Mouse (Mus musculus): ENCODE measurements at regions not wholly inside any gene's neighbourhood (a gene's known extent, or its start where the extent isn't known, plus 50 kb on each side); places are given as distances from the start of the nearest gene placed in this dataset.
A peak's percentile ranks its signal among the peaks of the same experiment; 100 is the strongest.

- H3K27me3 ChIP-seq (replicated peaks; ENCODE audit: control insufficient read depth, insufficient read depth, low read length): no peaks in the 10 kb centered on the region
- H3K4me1 ChIP-seq (replicated peaks; ENCODE audit: control insufficient read depth, insufficient read depth, low read length): peaks cover 6% of the 10 kb centered on the region; the same call in 1 of the 2 replicates
- no peaks in the 10 kb centered on the region for H3K36me3 ChIP-seq (ENCODE audit: control insufficient read depth, insufficient read depth, low read length)
- no peaks in the 10 kb centered on the region for H3K9me3 ChIP-seq (ENCODE audit: control insufficient read depth, low read length)
- H3K27ac ChIP-seq (ENCODE audit: low read depth): no peak overlapping the region
- WGBS: 69% methylated on average over 6 of the region's 6 CpGs
- no peak overlapping the region for H3K4me2 ChIP-seq (ENCODE audit: low read length)
- no peak overlapping the region for H3K9ac ChIP-seq (ENCODE audit: low read length)
- ATAC-seq (replicated peaks; ENCODE audit: low FRiP score, low TSS enrichment, low read depth): no peak
- H3K4me3 ChIP-seq (ENCODE audit: low read depth, low read length): no peak overlapping the region
- DNase-seq (ENCODE audit: low spot score): no peak
Measured at GRCm38 (mm10) chr12:54288041-54288502, 84.4 kb upstream of the Egln3 start.

- Histone ChIP-seq H3K36me3 (ENCODE audit: control insufficient read depth, insufficient read depth, low read length) (no peaks in the 10 kb centered on the region), H3K27ac (ENCODE audit: low read depth) (no peak overlapping the region; the same call in 1 of the 2 replicates), H3K4me3 (ENCODE audit: low read depth, low read length) (no peak overlapping the region), H3K9me3 (ENCODE audit: control insufficient read depth, low read length) (no peaks in the 10 kb centered on the region), H3K4me1 (replicated peaks; ENCODE audit: control insufficient read depth, insufficient read depth, low read length) (peaks cover 6% of the 10 kb centered on the region; the same call in 1 of the 2 replicates), H3K9ac (ENCODE audit: low read length) (no peak overlapping the region), H3K4me2 (ENCODE audit: low read length) (no peak overlapping the region), H3K27me3 (replicated peaks; ENCODE audit: control insufficient read depth, insufficient read depth, low read length) (no peaks in the 10 kb centered on the region)
- DNase-seq (ENCODE audit: low spot score): no peak
- ATAC-seq (replicated peaks; ENCODE audit: low FRiP score, low TSS enrichment, low read depth): no peak
- WGBS: 65% methylated on average over 16 of the region's 16 CpGs
Measured at GRCm38 (mm10) chr12:54286911-54287819, 83.5 kb upstream of the Egln3 start.

GRCm38 (mm10) chr12:54283646-54284045 is 80.0 kb upstream of the Egln3 start:
- 33% methylated on average over 4 of the region's 4 CpGs for WGBS
- Histone ChIP-seq H3K4me1 (replicated peaks; ENCODE audit: control insufficient read depth, insufficient read depth, low read length) (peaks cover 6% of the 10 kb centered on the region; the same call in 1 of the 2 replicates), H3K4me2 (ENCODE audit: low read length) (no peak overlapping the region), H3K27ac (ENCODE audit: low read depth) (no peak overlapping the region), H3K9ac (ENCODE audit: low read length) (no peak overlapping the region), H3K9me3 (ENCODE audit: control insufficient read depth, low read length) (no peaks in the 10 kb centered on the region), H3K4me3 (ENCODE audit: low read depth, low read length) (no peak overlapping the region), H3K27me3 (replicated peaks; ENCODE audit: control insufficient read depth, insufficient read depth, low read length) (no peaks in the 10 kb centered on the region), H3K36me3 (ENCODE audit: control insufficient read depth, insufficient read depth, low read length) (no peaks in the 10 kb centered on the region)
- no peak for ATAC-seq (replicated peaks; ENCODE audit: low FRiP score, low TSS enrichment, low read depth)
- no peak for DNase-seq (ENCODE audit: low spot score)

GRCm38 (mm10) chr12:54283011-54283410 is 79.4 kb upstream of the Egln3 start:
- ATAC-seq (replicated peaks; ENCODE audit: low FRiP score, low TSS enrichment, low read depth) (no peak), DNase-seq (ENCODE audit: low spot score) (no peak)
- no peak overlapping the region for H3K4me2 ChIP-seq (ENCODE audit: low read length)
- no peak overlapping the region for H3K9ac ChIP-seq (ENCODE audit: low read length)
- H3K27ac ChIP-seq (ENCODE audit: low read depth): no peak overlapping the region
- no peaks in the 10 kb centered on the region for H3K9me3 ChIP-seq (ENCODE audit: control insufficient read depth, low read length)
- no peaks in the 10 kb centered on the region for H3K27me3 ChIP-seq (replicated peaks; ENCODE audit: control insufficient read depth, insufficient read depth, low read length)
- H3K4me3 ChIP-seq (ENCODE audit: low read depth, low read length): no peak overlapping the region
- 91% methylated on average over 1 of the region's 1 CpGs for WGBS
- H3K4me1 ChIP-seq (replicated peaks; ENCODE audit: control insufficient read depth, insufficient read depth, low read length): peaks cover 6% of the 10 kb centered on the region; the same call in 1 of the 2 replicates
- H3K36me3 ChIP-seq (ENCODE audit: control insufficient read depth, insufficient read depth, low read length): no peaks in the 10 kb centered on the region

- 50% methylated on average over 4 of the region's 4 CpGs for WGBS
- Histone ChIP-seq H3K36me3 (ENCODE audit: control insufficient read depth, insufficient read depth, low read length) (no peaks in the 10 kb centered on the region), H3K4me3 (ENCODE audit: low read depth, low read length) (no peak overlapping the region), H3K9ac (ENCODE audit: low read length) (no peak overlapping the region), H3K4me2 (ENCODE audit: low read length) (no peak overlapping the region), H3K27me3 (replicated peaks; ENCODE audit: control insufficient read depth, insufficient read depth, low read length) (no peaks in the 10 kb centered on the region), H3K4me1 (replicated peaks; ENCODE audit: control insufficient read depth, insufficient read depth, low read length) (peaks cover 4% of the 10 kb centered on the region; the same call in 1 of the 2 replicates), H3K9me3 (ENCODE audit: control insufficient read depth, low read length) (no peaks in the 10 kb centered on the region), H3K27ac (ENCODE audit: low read depth) (no peak overlapping the region)
- ATAC-seq (replicated peaks; ENCODE audit: low FRiP score, low TSS enrichment, low read depth) (no peak), DNase-seq (ENCODE audit: low spot score) (no peak)
Measured at GRCm38 (mm10) chr12:54282281-54282921, 78.7 kb upstream of the Egln3 start.

GRCm38 (mm10) chr12:54280457-54280856 is 76.8 kb upstream of the Egln3 start:
- no peaks in the 10 kb centered on the region for H3K27me3 ChIP-seq (replicated peaks; ENCODE audit: control insufficient read depth, insufficient read depth, low read length)
- H3K27ac ChIP-seq (ENCODE audit: low read depth): no peak overlapping the region
- H3K36me3 ChIP-seq (ENCODE audit: control insufficient read depth, insufficient read depth, low read length): no peaks in the 10 kb centered on the region
- 68% methylated on average over 4 of the region's 4 CpGs for whole genome bisulfite sequencing
- H3K9ac ChIP-seq (ENCODE audit: low read length): no peak overlapping the region
- H3K4me3 ChIP-seq (ENCODE audit: low read depth, low read length): no peak overlapping the region
- ATAC-seq (replicated peaks; ENCODE audit: low FRiP score, low TSS enrichment, low read depth) (no peak), DNase-seq (ENCODE audit: low spot score) (no peak)
- no peaks in the 10 kb centered on the region for H3K9me3 ChIP-seq (ENCODE audit: control insufficient read depth, low read length)
- no peaks in the 10 kb centered on the region for H3K4me1 ChIP-seq (replicated peaks; ENCODE audit: control insufficient read depth, insufficient read depth, low read length)
- H3K4me2 ChIP-seq (ENCODE audit: low read length): no peak overlapping the region

- H3K27ac ChIP-seq (ENCODE audit: low read depth): no peak overlapping the region
- no peak overlapping the region for H3K4me2 ChIP-seq (ENCODE audit: low read length)
- 87% methylated on average over 3 of the region's 3 CpGs for WGBS
- H3K4me3 ChIP-seq (ENCODE audit: low read depth, low read length): no peak overlapping the region
- no peak overlapping the region for H3K9ac ChIP-seq (ENCODE audit: low read length)
- H3K36me3 ChIP-seq (ENCODE audit: control insufficient read depth, insufficient read depth, low read length): no peaks in the 10 kb centered on the region
- no peaks in the 10 kb centered on the region for H3K4me1 ChIP-seq (replicated peaks; ENCODE audit: control insufficient read depth, insufficient read depth, low read length)
- DNase-seq (ENCODE audit: low spot score) (no peak), ATAC-seq (replicated peaks; ENCODE audit: low FRiP score, low TSS enrichment, low read depth) (no peak)
- H3K27me3 ChIP-seq (replicated peaks; ENCODE audit: control insufficient read depth, insufficient read depth, low read length): no peaks in the 10 kb centered on the region
- no peaks in the 10 kb centered on the region for H3K9me3 ChIP-seq (ENCODE audit: control insufficient read depth, low read length)
Measured at GRCm38 (mm10) chr12:54280001-54280400, 76.3 kb upstream of the Egln3 start.

- Histone ChIP-seq H3K27me3 (replicated peaks; ENCODE audit: control insufficient read depth, insufficient read depth, low read length) (no peaks in the 10 kb centered on the region), H3K4me2 (ENCODE audit: low read length) (no peak overlapping the region), H3K27ac (ENCODE audit: low read depth) (no peak overlapping the region), H3K9ac (ENCODE audit: low read length) (no peak overlapping the region), H3K36me3 (ENCODE audit: control insufficient read depth, insufficient read depth, low read length) (no peaks in the 10 kb centered on the region), H3K4me3 (ENCODE audit: low read depth, low read length) (no peak overlapping the region), H3K9me3 (ENCODE audit: control insufficient read depth, low read length) (no peaks in the 10 kb centered on the region), H3K4me1 (replicated peaks; ENCODE audit: control insufficient read depth, insufficient read depth, low read length) (no peaks in the 10 kb centered on the region)
- ATAC-seq (replicated peaks; ENCODE audit: low FRiP score, low TSS enrichment, low read depth) (0 out of 2 replicates have a peak, but pooled peaks have one; percentile 40), DNase-seq (ENCODE audit: low spot score) (no peak)
- WGBS: 61% methylated on average over 7 of the region's 7 CpGs
Measured at GRCm38 (mm10) chr12:54276978-54277537, 73.4 kb upstream of the Egln3 start.
